Mouse (Mus musculus): ENCODE measurements at regions not wholly inside any gene's neighbourhood (a gene's known extent, or its start where the extent isn't known, plus 50 kb on each side); places are given as distances from the start of the nearest gene placed in this dataset.
A peak's percentile ranks its signal among the peaks of the same experiment; 100 is the strongest.
"Not testable (repeated sequence)": the region's sequence is repeated elsewhere in the genome, so short reads cannot be mapped to it uniquely, and the experiment has no call there.

- DNase-seq = no peak
Measured at GRCm38 (mm10) chr1:96626271-96626670, 245.7 kb downstream of the Slco4c1 start.

- not testable (repeated sequence) for DNase-seq
Measured at GRCm38 (mm10) chr1:96625326-96625725, 246.6 kb downstream of the Slco4c1 start.

GRCm38 (mm10) chr1:96596141-96596540, 275.8 kb downstream of the Slco4c1 start:
- no peak for DNase-seq

- no peak for DNase-seq
Measured at GRCm38 (mm10) chr1:96569281-96569680, 302.7 kb downstream of the Slco4c1 start.

- DNase-seq = no peak
Measured at GRCm38 (mm10) chr1:96563279-96563910, 308.6 kb downstream of the Slco4c1 start.

- no peak for DNase-seq
Measured at GRCm38 (mm10) chr1:96556258-96556657, 315.7 kb downstream of the Slco4c1 start.

GRCm38 (mm10) chr1:96519347-96519746, 352.6 kb downstream of the Slco4c1 start:
- DNase-seq = peak; percentile 20

GRCm38 (mm10) chr1:96501007-96501406, 371.0 kb downstream of the Slco4c1 start:
- no peak for DNase-seq

GRCm38 (mm10) chr1:96482816-96483215, 389.2 kb downstream of the Slco4c1 start:
- no peak for DNase-seq

- DNase-seq = no peak
Measured at GRCm38 (mm10) chr1:96450852-96451251, 421.1 kb downstream of the Slco4c1 start.

- no peak for DNase-seq
Measured at GRCm38 (mm10) chr1:96445215-96445614, 426.8 kb downstream of the Slco4c1 start.

GRCm38 (mm10) chr1:96433057-96433456, 438.9 kb downstream of the Slco4c1 start:
- DNase-seq = no peak

GRCm38 (mm10) chr1:96423481-96423880, 448.5 kb downstream of the Slco4c1 start:
- no peak for DNase-seq

GRCm38 (mm10) chr1:96410837-96411612, 460.9 kb downstream of the Slco4c1 start:
- DNase-seq = no peak

- no peak for DNase-seq
Measured at GRCm38 (mm10) chr1:96397982-96398381, 474.0 kb downstream of the Slco4c1 start.

- DNase-seq = no peak
Measured at GRCm38 (mm10) chr1:96388417-96388816, 483.6 kb downstream of the Slco4c1 start.

GRCm38 (mm10) chr1:96385916-96386315, 486.1 kb downstream of the Slco4c1 start:
- DNase-seq = no peak

GRCm38 (mm10) chr1:96362713-96363441, 509.1 kb downstream of the Slco4c1 start:
- peak; percentile 2 for DNase-seq

- no peak for DNase-seq
Measured at GRCm38 (mm10) chr1:96347231-96347630, 524.7 kb downstream of the Slco4c1 start.

GRCm38 (mm10) chr1:96346465-96347002, 525.4 kb downstream of the Slco4c1 start:
- DNase-seq = no peak

GRCm38 (mm10) chr1:96315721-96316120, 556.2 kb downstream of the Slco4c1 start:
- no peak for DNase-seq

- no peak for DNase-seq
Measured at GRCm38 (mm10) chr1:96301238-96301637, 570.7 kb downstream of the Slco4c1 start.
